Mouse (Mus musculus): ENCODE results near the gene Hyal4. TPM values are rescaled to one million over a fixed set of nuclear protein-coding genes. Genes with fewer than 3 reads are reported as not detected.

The Hyal4 gene
- polyA plus RNA-seq (2015; fragmentation: Nextera tagmentation; extraction: Ambion mirVana): not detected in 2 replicates

GRCm38 (mm10) chr6:24748029-24748428, at the start of gene Hyal4:
Hyal4 (plus strand) TSS chr6:24748329.
- Histone ChIP-seq H3K4me2 (replicated peaks) (no peak within 1 kb of the TSS), H3K4me1 (no peaks in the 10 kb centered on the region), H3K9ac (no peak within 1 kb of the TSS), H3K27me3 (no peaks in the 10 kb centered on the region), H3K4me3 (no peak within 1 kb of the TSS), H3K27ac (no peak within 1 kb of the TSS), H3K36me3 (no peaks in the 10 kb centered on the region), H3K9me3 (no peaks in the 10 kb centered on the region)
- no peak for ATAC-seq (ENCODE audit: low FRiP score, low read depth)
- WGBS: 82% methylated on average over 4 of the region's 4 CpGs

GRCm38 (mm10) chr6:24707090-24707489, 41.0 kb upstream of the Hyal4 start:
- no peak overlapping the region for H3K4me2 ChIP-seq (replicated peaks)
- H3K36me3 ChIP-seq: no peaks in the 10 kb centered on the region
- no peak overlapping the region for H3K4me3 ChIP-seq
- no peak overlapping the region for H3K9ac ChIP-seq
- H3K9me3 ChIP-seq: no peaks in the 10 kb centered on the region
- no peaks in the 10 kb centered on the region for H3K4me1 ChIP-seq
- H3K27ac ChIP-seq: no peak overlapping the region
- no peak for ATAC-seq (ENCODE audit: low FRiP score, low read depth)
- H3K27me3 ChIP-seq: no peaks in the 10 kb centered on the region
- 87% methylated on average over 5 of the region's 5 CpGs for WGBS

GRCm38 (mm10) chr6:24707499-24707898, 40.6 kb upstream of the Hyal4 start:
- no peak for ATAC-seq (ENCODE audit: low FRiP score, low read depth)
- H3K4me1 ChIP-seq: no peaks in the 10 kb centered on the region
- H3K27me3 ChIP-seq: no peaks in the 10 kb centered on the region
- no peak overlapping the region for H3K27ac ChIP-seq
- no peaks in the 10 kb centered on the region for H3K9me3 ChIP-seq
- no peaks in the 10 kb centered on the region for H3K36me3 ChIP-seq
- no peak overlapping the region for H3K9ac ChIP-seq
- WGBS: 54% methylated on average over 2 of the region's 2 CpGs
- no peak overlapping the region for H3K4me3 ChIP-seq
- no peak overlapping the region for H3K4me2 ChIP-seq (replicated peaks)

GRCm38 (mm10) chr6:24721317-24722099, 26.6 kb upstream of the Hyal4 start:
- Histone ChIP-seq H3K27me3 (no peaks in the 10 kb centered on the region), H3K36me3 (no peaks in the 10 kb centered on the region), H3K9ac (no peak overlapping the region), H3K4me1 (no peaks in the 10 kb centered on the region), H3K4me3 (no peak overlapping the region), H3K9me3 (no peaks in the 10 kb centered on the region), H3K27ac (no peak overlapping the region), H3K4me2 (replicated peaks) (no peak overlapping the region)
- ATAC-seq (ENCODE audit: low FRiP score, low read depth): no peak; the same call in 1 of the 2 replicates
- WGBS: 30% methylated on average over 13 of the region's 13 CpGs

GRCm38 (mm10) chr6:24728130-24728529, 20.0 kb upstream of the Hyal4 start:
- Histone ChIP-seq H3K27ac (no peak overlapping the region), H3K4me3 (no peak overlapping the region), H3K9me3 (no peaks in the 10 kb centered on the region), H3K4me1 (no peaks in the 10 kb centered on the region), H3K4me2 (replicated peaks) (no peak overlapping the region), H3K9ac (no peak overlapping the region), H3K27me3 (no peaks in the 10 kb centered on the region), H3K36me3 (no peaks in the 10 kb centered on the region)
- no peak for ATAC-seq (ENCODE audit: low FRiP score, low read depth)
- 80% methylated on average over 1 of the region's 1 CpGs for WGBS

GRCm38 (mm10) chr6:24732945-24733344, 15.2 kb upstream of the Hyal4 start, which contains the start of gene Hyal6:
Hyal6 (plus strand) TSS chr6:24733245.
- H3K4me2 ChIP-seq (replicated peaks): no peak within 1 kb of the TSS
- H3K9me3 ChIP-seq: no peaks in the 10 kb centered on the region
- WGBS: 74% methylated on average over 3 of the region's 3 CpGs
- ATAC-seq (ENCODE audit: low FRiP score, low read depth): no peak
- no peak within 1 kb of the TSS for H3K4me3 ChIP-seq
- H3K36me3 ChIP-seq: no peaks in the 10 kb centered on the region
- no peak within 1 kb of the TSS for H3K27ac ChIP-seq
- H3K27me3 ChIP-seq: no peaks in the 10 kb centered on the region
- no peak within 1 kb of the TSS for H3K9ac ChIP-seq
- H3K4me1 ChIP-seq: no peaks in the 10 kb centered on the region

- H3K9me3 ChIP-seq: no peaks in the 10 kb centered on the region
- H3K9ac ChIP-seq: no peak overlapping the region
- no peaks in the 10 kb centered on the region for H3K4me1 ChIP-seq
- no peak overlapping the region for H3K4me2 ChIP-seq (replicated peaks)
- no peaks in the 10 kb centered on the region for H3K36me3 ChIP-seq
- no peak for ATAC-seq (ENCODE audit: low FRiP score, low read depth)
- H3K4me3 ChIP-seq: no peak overlapping the region
- H3K27ac ChIP-seq: no peak overlapping the region
- WGBS: 74% methylated on average over 6 of the region's 6 CpGs
- H3K27me3 ChIP-seq: no peaks in the 10 kb centered on the region
Observed at GRCm38 (mm10) chr6:24734565-24734964, 13.6 kb upstream of the Hyal4 start.

- H3K4me3 ChIP-seq: no peak overlapping the region
- H3K27me3 ChIP-seq: no peaks in the 10 kb centered on the region
- no peak overlapping the region for H3K27ac ChIP-seq
- ATAC-seq (ENCODE audit: low FRiP score, low read depth): peak; percentile 71; the same call in 1 of the 2 replicates
- 47% methylated on average over 3 of the region's 3 CpGs for WGBS
- 0 out of 2 replicates have a peak, but pooled peaks cover 4% of the 10 kb centered on the region for H3K9me3 ChIP-seq
- H3K9ac ChIP-seq: no peak overlapping the region
- no peaks in the 10 kb centered on the region for H3K36me3 ChIP-seq
- no peak overlapping the region for H3K4me2 ChIP-seq (replicated peaks)
- H3K4me1 ChIP-seq: no peaks in the 10 kb centered on the region
Observed at GRCm38 (mm10) chr6:24759281-24759680, 11.2 kb downstream of the Hyal4 start.

- WGBS: 87% methylated on average over 2 of the region's 2 CpGs
- Histone ChIP-seq H3K4me2 (replicated peaks) (no peak overlapping the region), H3K27me3 (no peaks in the 10 kb centered on the region), H3K4me3 (no peak overlapping the region), H3K4me1 (no peaks in the 10 kb centered on the region), H3K9ac (no peak overlapping the region), H3K27ac (no peak overlapping the region), H3K9me3 (no peaks in the 10 kb centered on the region), H3K36me3 (no peaks in the 10 kb centered on the region)
- no peak for ATAC-seq (ENCODE audit: low FRiP score, low read depth)
Observed at GRCm38 (mm10) chr6:24766261-24766660, 18.1 kb downstream of the Hyal4 start.

- Histone ChIP-seq H3K4me1 (no peaks in the 10 kb centered on the region), H3K27me3 (no peaks in the 10 kb centered on the region), H3K9me3 (no peaks in the 10 kb centered on the region), H3K4me3 (no peak overlapping the region), H3K4me2 (replicated peaks) (no peak overlapping the region), H3K36me3 (no peaks in the 10 kb centered on the region), H3K9ac (no peak overlapping the region), H3K27ac (no peak overlapping the region)
- ATAC-seq (ENCODE audit: low FRiP score, low read depth): no peak
- 54% methylated on average over 2 of the region's 2 CpGs for WGBS
Observed at GRCm38 (mm10) chr6:24779182-24779581, 31.1 kb downstream of the Hyal4 start.

- Histone ChIP-seq H3K4me3 (no peak within 1 kb of the TSS), H3K4me2 (replicated peaks) (no peak within 1 kb of the TSS)
- no peak for ATAC-seq (ENCODE audit: low FRiP score, low read depth)
Observed at GRCm38 (mm10) chr6:24790888-24791287, 42.8 kb downstream of the Hyal4 start, which contains the start of gene Spam1. Spam1 (plus strand) TSS chr6:24791188.

More at GRCm38 (mm10) chr6:24790888-24791287, 42.8 kb downstream of the Hyal4 start, which contains the start of gene Spam1:
- Histone ChIP-seq H3K9ac (no peak within 1 kb of the TSS), H3K4me1 (no peaks in the 10 kb centered on the region), H3K27me3 (no peaks in the 10 kb centered on the region), H3K9me3 (no peaks in the 10 kb centered on the region), H3K36me3 (no peaks in the 10 kb centered on the region), H3K27ac (no peak within 1 kb of the TSS)
